Mouse (Mus musculus) activated CD4-positive, CD25-positive, alpha-beta regulatory T cell, adult 9 weeks (primary cell): ENCODE measurements around the gene Gm20883. TPM values are rescaled to one million over a fixed set of nuclear protein-coding genes. Genes with fewer than 3 reads are reported as not detected.

ENCODE experiments used
- polyA plus RNA-seq: library from polyadenylated mRNA; unstranded; fragments of 100-300 nt; shearing (Covaris generic); gene quantifications from one replicate; pipeline ENCODE4 v1.2.1, GENCODE M21; 2017

The Gm20883 gene
- not detected for polyA plus RNA-seq

GRCm38 (mm10) chrY:50607951-50608350 lies at the start of gene Gm20883:
TSS of gene Gm20883 (plus strand) at chrY:50608251.

